Mouse (Mus musculus): ENCODE measurements around the gene Tex14. TPM values are rescaled to one million over a fixed set of nuclear protein-coding genes. Genes with fewer than 3 reads are reported as not detected.

The Tex14 gene
- 0.37 TPM in 1 of 2 replicates, not detected in the other for polyA plus RNA-seq (2016; fragmentation: Nextera tagmentation; extraction: Ambion mirVana)

DNA sequence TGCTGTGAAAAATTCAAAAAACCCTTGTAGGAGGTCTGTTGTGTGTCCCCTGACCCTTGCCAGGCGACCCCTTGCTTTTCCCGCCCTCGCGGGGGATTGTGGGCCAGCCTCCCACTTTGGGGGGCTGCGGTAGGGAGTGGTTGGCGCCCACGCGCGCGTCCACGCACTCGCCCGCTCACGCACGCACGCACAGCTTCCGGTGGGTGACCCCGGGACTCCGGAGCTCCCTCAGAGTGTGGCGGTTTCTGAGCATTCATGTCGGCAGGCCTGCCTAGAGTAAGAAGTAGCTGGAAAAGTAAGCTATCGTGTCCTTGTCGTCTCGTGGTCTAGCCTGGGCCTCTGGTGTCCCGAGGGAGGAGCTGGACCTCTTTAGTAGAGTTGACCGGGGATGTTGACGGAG, at the start of gene Tex14, which contains the start of gene Rad51c:
Gene Tex14, plus strand, starts transcription at position 190 of the 400 bp plus-strand sequence.
Gene Rad51c, minus strand, starts transcription at position 79 of the 400 bp plus-strand sequence.
- H3K27me3 ChIP-seq (ENCODE audit: low read depth, poor library complexity, severe bottlenecking), result no peaks in the 10 kb centered on the region
- peaks cover 6% of the 10 kb centered on the region for H3K4me1 ChIP-seq
- WGBS, result 77% methylated on average over 27 of the region's 27 CpGs
- no peak for DNase-seq (ENCODE audit: low spot score)
- H3K36me3 ChIP-seq, result peaks cover 25% of the 10 kb centered on the region
- H3K4me3 ChIP-seq, result peak within 1 kb of the TSS; percentile 63
- H3K9me3 ChIP-seq (replicated peaks), result no peaks in the 10 kb centered on the region
- H3K27ac ChIP-seq (replicated peaks), result peak within 1 kb of the TSS; percentile 93

GRCm38 (mm10) chr11:87357317-87358300, 47.3 kb upstream of the Tex14 start:
- 7% methylated on average over 31 of the region's 31 CpGs for WGBS
- peak; percentile 45 for DNase-seq (ENCODE audit: low spot score)
- peak overlapping the region; percentile 90 for H3K27ac ChIP-seq (replicated peaks)
- peaks cover 29% of the 10 kb centered on the region for H3K4me1 ChIP-seq
- H3K4me3 ChIP-seq, result peak overlapping the region; percentile 95
- H3K9me3 ChIP-seq (replicated peaks), result no peaks in the 10 kb centered on the region
- H3K27me3 ChIP-seq (ENCODE audit: low read depth, poor library complexity, severe bottlenecking), result peaks cover 18% of the 10 kb centered on the region
- H3K36me3 ChIP-seq, result peaks cover 17% of the 10 kb centered on the region; the same call in 1 of the 2 replicates

GRCm38 (mm10) chr11:87358331-87359261, 46.3 kb upstream of the Tex14 start, which contains the start of gene Ppm1e:
Gene Ppm1e, minus strand, starts transcription at chr11:87359023.
- Histone ChIP-seq H3K36me3 (peaks cover 16% of the 10 kb centered on the region; the same call in 1 of the 2 replicates), H3K9me3 (replicated peaks) (no peaks in the 10 kb centered on the region), H3K27ac (replicated peaks) (peak within 1 kb of the TSS; percentile 90), H3K4me1 (peaks cover 29% of the 10 kb centered on the region), H3K27me3 (ENCODE audit: low read depth, poor library complexity, severe bottlenecking) (peaks cover 18% of the 10 kb centered on the region), H3K4me3 (peak within 1 kb of the TSS; percentile 95)
- WGBS, result under 1% methylated on average over 93 of the region's 104 CpGs
- DNase-seq (ENCODE audit: low spot score), result peak; percentile 89

DNA sequence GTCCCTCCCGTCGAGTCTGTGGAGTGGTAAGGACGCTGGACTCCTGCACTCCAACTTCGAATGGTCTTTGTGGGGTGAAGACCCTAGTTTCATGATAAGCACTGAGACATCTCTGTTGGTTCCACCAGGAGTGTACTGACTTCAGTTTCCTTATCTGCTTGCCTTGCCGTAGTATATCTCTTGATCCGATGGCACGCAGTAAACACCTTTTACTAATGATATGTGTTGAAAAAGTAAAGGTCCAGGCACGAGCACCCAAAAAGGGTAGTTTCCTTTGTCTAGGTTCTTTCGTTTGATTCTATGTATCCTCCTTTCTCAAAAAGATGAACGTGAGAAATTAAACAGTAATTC, 45.6 kb upstream of the Tex14 start:
- no peak for DNase-seq (ENCODE audit: low spot score)
- peak overlapping the region; percentile 90 for H3K27ac ChIP-seq (replicated peaks)
- H3K27me3 ChIP-seq (ENCODE audit: low read depth, poor library complexity, severe bottlenecking), result peaks cover 18% of the 10 kb centered on the region
- peaks cover 29% of the 10 kb centered on the region for H3K4me1 ChIP-seq
- peak overlapping the region; percentile 95 for H3K4me3 ChIP-seq
- H3K36me3 ChIP-seq, result peaks cover 10% of the 10 kb centered on the region; the same call in 1 of the 2 replicates
- 17% methylated on average over 10 of the region's 10 CpGs for WGBS
- no peaks in the 10 kb centered on the region for H3K9me3 ChIP-seq (replicated peaks)

DNA sequence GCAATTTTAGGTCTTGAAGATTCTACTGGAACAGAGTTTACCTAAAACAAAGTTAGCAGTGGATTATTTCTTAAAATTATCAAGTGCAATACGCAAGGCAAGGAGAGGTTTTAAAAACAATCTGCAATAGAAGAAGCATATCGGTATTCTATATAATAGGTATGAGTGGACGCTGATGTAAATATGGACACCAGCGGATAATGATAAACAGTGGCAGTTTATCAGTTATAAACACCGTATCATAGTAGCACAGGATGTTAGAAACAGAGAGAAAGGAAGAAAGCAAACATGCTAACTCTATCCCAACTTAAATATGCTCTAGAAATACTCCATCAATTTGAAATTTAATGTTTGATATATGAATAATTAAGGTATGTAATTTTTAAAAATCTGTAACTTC, 39.7 kb upstream of the Tex14 start:
- Histone ChIP-seq H3K27ac (replicated peaks) (no peak overlapping the region), H3K4me3 (no peak overlapping the region), H3K27me3 (ENCODE audit: low read depth, poor library complexity, severe bottlenecking) (0 out of 2 replicates have a peak, but pooled peaks cover under 1% of the 10 kb centered on the region), H3K4me1 (no peaks in the 10 kb centered on the region), H3K36me3 (no peaks in the 10 kb centered on the region), H3K9me3 (replicated peaks) (no peaks in the 10 kb centered on the region)
- no peak for DNase-seq (ENCODE audit: low spot score)
- 94% methylated on average over 5 of the region's 5 CpGs for WGBS

DNA sequence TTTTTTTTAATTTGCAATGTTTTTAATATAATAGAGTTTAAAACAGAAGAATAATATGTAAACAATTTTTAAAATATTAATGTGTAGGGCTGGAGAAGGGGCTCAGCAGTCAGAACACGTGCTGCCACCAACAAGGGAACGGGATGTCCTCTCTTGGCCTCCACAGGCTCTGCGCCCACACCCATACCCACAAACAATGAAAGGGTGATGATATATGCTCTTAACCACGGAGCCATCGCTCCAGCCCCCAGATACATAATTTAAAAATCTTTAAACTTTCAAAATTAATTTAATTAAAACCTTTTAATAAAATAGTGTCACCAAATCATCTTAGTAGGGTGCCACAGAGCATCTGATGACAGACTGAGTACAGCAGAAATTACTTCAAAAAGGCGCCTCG, 37.8 kb upstream of the Tex14 start:
- Histone ChIP-seq H3K36me3 (no peaks in the 10 kb centered on the region), H3K4me1 (no peaks in the 10 kb centered on the region), H3K27me3 (ENCODE audit: low read depth, poor library complexity, severe bottlenecking) (no peaks in the 10 kb centered on the region), H3K4me3 (no peak overlapping the region), H3K9me3 (replicated peaks) (no peaks in the 10 kb centered on the region), H3K27ac (replicated peaks) (no peak overlapping the region)
- DNase-seq (ENCODE audit: low spot score), result no peak
- 88% methylated on average over 7 of the region's 7 CpGs for WGBS

DNA sequence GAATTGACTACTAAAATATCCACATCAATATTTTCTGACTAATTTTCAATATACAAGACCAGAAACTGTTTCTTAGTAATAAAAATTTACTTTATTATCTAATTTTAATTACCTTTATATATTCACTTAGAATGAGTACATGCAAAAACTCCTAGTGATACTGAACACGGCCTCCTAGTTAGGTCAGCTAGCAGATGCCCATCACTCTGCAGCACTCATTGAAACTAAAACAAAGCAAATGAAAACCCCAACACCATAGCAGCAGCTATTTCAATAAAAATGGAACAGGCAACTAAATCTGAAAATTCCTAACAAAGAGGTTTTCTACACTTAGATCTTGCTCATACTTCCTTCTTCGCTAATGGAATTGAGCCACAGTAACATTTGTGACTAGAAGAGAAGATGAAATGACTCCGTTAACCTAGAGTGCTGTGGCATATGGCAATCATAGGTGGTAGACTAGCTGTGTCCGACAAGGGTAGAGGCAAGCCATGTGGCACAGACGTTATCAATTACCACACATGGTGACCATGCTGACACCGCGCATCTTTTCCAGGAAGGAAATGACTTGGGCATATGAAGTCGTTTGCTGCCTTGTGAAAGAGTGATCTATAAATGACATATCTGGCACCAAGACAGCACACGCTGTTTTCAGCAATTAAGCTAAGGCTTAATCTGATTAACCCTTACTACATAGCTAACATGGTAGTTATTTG, 36.8 kb upstream of the Tex14 start:
- no peak for DNase-seq (ENCODE audit: low spot score)
- Histone ChIP-seq H3K27ac (replicated peaks) (no peak overlapping the region), H3K4me1 (no peaks in the 10 kb centered on the region), H3K36me3 (no peaks in the 10 kb centered on the region), H3K4me3 (no peak overlapping the region), H3K27me3 (ENCODE audit: low read depth, poor library complexity, severe bottlenecking) (no peaks in the 10 kb centered on the region), H3K9me3 (replicated peaks) (no peaks in the 10 kb centered on the region)
- 79% methylated on average over 9 of the region's 9 CpGs for WGBS

GRCm38 (mm10) chr11:87384551-87384950, 20.3 kb upstream of the Tex14 start:
- H3K4me3 ChIP-seq, result no peak overlapping the region
- 95% methylated on average over 4 of the region's 4 CpGs for WGBS

GRCm38 (mm10) chr11:87385676-87386075, 19.2 kb upstream of the Tex14 start:
- Histone ChIP-seq H3K27ac (replicated peaks) (no peak overlapping the region), H3K9me3 (replicated peaks) (no peaks in the 10 kb centered on the region), H3K36me3 (peaks cover 6% of the 10 kb centered on the region; the same call in 1 of the 2 replicates), H3K4me1 (no peaks in the 10 kb centered on the region), H3K4me3 (no peak overlapping the region), H3K27me3 (ENCODE audit: low read depth, poor library complexity, severe bottlenecking) (no peaks in the 10 kb centered on the region)
- 100% methylated on average over 1 of the region's 1 CpGs for WGBS
- DNase-seq (ENCODE audit: low spot score), result no peak

More at GRCm38 (mm10) chr11:87384551-87384950, 20.3 kb upstream of the Tex14 start:
- Histone ChIP-seq H3K27me3 (ENCODE audit: low read depth, poor library complexity, severe bottlenecking) (no peaks in the 10 kb centered on the region), H3K9me3 (replicated peaks) (no peaks in the 10 kb centered on the region), H3K27ac (replicated peaks) (no peak overlapping the region), H3K4me1 (no peaks in the 10 kb centered on the region), H3K36me3 (peaks cover 15% of the 10 kb centered on the region)
- DNase-seq (ENCODE audit: low spot score), result no peak

- Histone ChIP-seq H3K27me3 (ENCODE audit: low read depth, poor library complexity, severe bottlenecking) (no peaks in the 10 kb centered on the region), H3K4me1 (no peaks in the 10 kb centered on the region), H3K36me3 (peaks cover 33% of the 10 kb centered on the region), H3K27ac (replicated peaks) (no peak overlapping the region; the same call in 1 of the 2 replicates), H3K9me3 (replicated peaks) (no peaks in the 10 kb centered on the region), H3K4me3 (no peak overlapping the region)
- peak; percentile 16 for DNase-seq (ENCODE audit: low spot score)
- 53% methylated on average over 1 of the region's 1 CpGs for WGBS
These were observed 11.0 kb upstream of the Tex14 start for GRCm38 (mm10) chr11:87393855-87394254.

- Histone ChIP-seq H3K36me3 (peaks cover 40% of the 10 kb centered on the region), H3K4me1 (no peaks in the 10 kb centered on the region), H3K4me3 (no peak overlapping the region), H3K27ac (replicated peaks) (no peak overlapping the region), H3K27me3 (ENCODE audit: low read depth, poor library complexity, severe bottlenecking) (no peaks in the 10 kb centered on the region), H3K9me3 (replicated peaks) (no peaks in the 10 kb centered on the region)
- WGBS, result 95% methylated on average over 2 of the region's 2 CpGs
- no peak for DNase-seq (ENCODE audit: low spot score)
These were observed 6.5 kb upstream of the Tex14 start for GRCm38 (mm10) chr11:87398402-87398801.
